Mouse (Mus musculus) testis, postnatal 14 days (tissue): ENCODE measurements around the gene Lsmem1.

Experiments
- DNase-seq: peaks from one replicate; pipeline ENCODE4 v3.0.0; 2021; ENCODE audit warnings: low spot score

The Lsmem1 gene

DNA sequence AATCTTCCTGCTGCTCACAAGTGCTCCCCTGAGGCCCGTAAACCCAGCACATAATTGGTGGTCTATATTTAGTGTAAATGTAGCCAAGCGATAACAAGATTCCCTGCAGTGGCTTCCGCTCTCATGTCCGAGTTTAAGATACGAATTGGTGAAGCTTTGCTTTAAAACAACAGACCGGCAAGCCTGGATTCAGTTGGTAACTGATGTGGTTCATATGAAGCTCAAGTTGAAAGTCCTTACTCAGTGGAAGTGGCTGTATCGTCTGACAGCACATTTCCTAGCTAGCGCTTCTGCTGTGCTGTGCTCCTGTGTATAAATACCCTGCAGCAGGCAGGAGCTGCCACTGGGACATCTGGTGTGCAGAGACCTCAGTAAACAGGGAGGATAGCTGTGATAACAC is at the start of gene Lsmem1:
Gene Lsmem1 (minus strand): TSS at position 189 of the 400 bp plus-strand sequence.
- DNase-seq = no peak

DNA sequence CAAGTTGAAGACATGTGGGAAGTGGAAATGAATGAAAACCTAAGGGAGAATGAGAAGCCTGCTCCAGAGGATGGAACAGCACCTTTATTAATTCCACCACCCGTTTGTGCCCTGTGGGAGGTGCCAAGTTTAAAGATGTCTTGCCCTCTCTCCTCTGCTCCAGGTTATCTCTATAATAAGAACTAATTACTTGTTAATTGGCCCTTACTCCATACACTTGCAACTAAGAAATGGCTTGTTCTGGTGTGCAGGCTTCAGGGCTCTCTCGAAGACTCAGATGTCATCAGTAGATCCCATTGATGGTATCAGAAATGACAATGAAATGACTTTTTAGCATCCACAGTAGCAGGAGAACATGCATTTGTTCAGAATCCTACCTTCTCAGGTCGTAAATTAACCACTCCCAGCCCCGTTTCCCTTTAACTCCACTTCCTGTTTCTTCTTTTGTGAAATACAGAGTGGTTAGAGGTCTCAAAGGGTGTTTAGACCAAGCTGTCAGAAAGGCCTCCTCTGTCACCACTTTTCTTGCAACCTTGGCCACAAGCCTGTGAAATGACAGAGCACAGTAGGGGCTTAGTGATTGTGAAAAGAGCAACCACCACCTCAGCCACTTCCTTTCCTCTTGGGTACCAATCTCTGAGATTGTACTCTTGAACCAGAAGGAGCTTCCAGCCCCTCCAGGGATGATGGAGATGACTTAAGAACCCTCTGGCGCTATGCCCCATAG is 49.3 kb upstream of the Lsmem1 start, which contains the start of gene Ifrd1:
Gene Ifrd1 (minus strand): TSS at position 51 of the 727 bp plus-strand sequence.
- no peak for DNase-seq

- no peak for DNase-seq
Observed at GRCm38 (mm10) chr12:40247976-40248375, 48.7 kb upstream of the Lsmem1 start.

GRCm38 (mm10) chr12:40247384-40247783 is 48.1 kb upstream of the Lsmem1 start:
- no peak for DNase-seq

GRCm38 (mm10) chr12:40245434-40245970 is 46.2 kb upstream of the Lsmem1 start:
- DNase-seq = no peak

DNA sequence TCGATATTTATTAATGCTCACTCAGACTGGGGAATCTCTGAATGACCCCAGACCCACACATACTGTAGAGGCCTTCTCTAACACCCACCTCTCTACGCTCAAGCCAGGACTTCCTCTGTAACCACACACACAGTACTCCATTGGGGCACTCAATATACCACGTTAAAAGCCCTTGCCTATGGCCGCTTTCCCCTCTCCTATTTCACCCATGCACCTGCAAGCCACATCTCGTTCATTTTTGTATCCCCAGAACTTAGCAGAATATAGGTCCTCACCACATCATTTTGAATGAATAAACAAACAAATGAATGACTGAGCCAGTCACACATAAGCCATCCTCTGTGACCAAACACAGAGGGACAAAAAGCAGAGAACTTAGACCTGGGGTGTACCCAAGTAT is 45.6 kb upstream of the Lsmem1 start:
- no peak for DNase-seq

- DNase-seq = peak; percentile 53
Observed at GRCm38 (mm10) chr12:40243821-40244221, 44.5 kb upstream of the Lsmem1 start.

- DNase-seq = no peak
Observed at GRCm38 (mm10) chr12:40243241-40243640, 44.0 kb upstream of the Lsmem1 start.

- no peak for DNase-seq
Observed at GRCm38 (mm10) chr12:40239161-40239560, 39.9 kb upstream of the Lsmem1 start.

DNA sequence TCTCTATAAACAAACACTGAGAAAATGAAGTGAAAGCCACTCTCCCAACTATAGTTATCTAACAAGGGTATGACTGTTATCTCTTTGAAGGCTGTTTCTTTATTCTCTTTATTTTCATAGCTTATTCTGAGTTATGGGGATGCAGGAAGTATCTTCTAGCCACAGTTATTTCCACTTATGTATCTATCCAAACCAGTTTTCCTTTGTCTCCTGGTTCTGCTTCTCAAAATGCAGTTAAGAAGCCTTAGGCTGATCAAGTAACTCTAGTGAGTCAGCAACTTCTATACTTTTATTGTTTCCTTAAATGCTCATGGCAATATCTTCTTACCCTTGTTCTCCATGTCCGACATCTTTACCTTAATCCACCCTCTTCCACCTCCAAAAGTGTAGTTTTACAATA is 32.9 kb upstream of the Lsmem1 start:
- DNase-seq = no peak

DNA sequence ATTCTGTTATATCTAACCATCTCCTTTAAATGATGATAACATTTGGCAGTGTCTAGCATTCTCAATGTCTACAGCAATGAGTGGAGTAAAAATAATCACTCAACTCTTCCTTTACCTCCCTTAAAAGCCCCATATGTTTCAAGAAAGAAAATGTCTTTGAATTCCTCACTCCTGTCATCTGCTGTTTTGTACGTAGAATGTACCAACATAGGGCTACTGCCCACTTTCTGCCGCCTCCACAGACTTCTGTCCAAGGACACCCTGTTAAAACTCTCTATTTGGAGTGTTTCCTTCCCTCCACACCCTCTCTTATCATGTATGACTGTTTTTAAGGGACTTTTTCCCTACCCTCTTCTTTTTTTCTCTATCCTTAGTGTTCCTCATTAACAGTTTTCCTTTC is 32.3 kb upstream of the Lsmem1 start:
- DNase-seq = no peak

- DNase-seq = no peak
Observed at GRCm38 (mm10) chr12:40224171-40224880, 25.0 kb upstream of the Lsmem1 start.

DNA sequence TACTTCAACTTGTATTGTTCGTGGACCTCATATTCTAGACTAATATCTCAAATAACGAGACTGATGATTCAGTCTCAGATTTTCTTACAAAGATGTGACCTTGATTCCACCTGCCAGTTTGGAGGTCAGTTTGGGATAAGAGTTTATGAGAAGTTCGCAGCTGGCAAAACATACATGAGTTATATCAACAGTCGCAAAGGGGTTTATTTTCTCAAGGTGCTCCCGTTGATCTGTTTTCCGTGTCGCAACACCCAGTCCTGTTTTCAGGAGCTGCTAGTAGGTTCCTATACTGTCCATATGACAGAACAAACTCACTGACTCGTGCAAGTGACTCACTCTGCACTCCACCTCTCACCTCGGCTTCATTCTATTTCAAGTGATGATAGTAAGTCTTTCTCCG is 24.4 kb upstream of the Lsmem1 start:
- DNase-seq = no peak

DNA sequence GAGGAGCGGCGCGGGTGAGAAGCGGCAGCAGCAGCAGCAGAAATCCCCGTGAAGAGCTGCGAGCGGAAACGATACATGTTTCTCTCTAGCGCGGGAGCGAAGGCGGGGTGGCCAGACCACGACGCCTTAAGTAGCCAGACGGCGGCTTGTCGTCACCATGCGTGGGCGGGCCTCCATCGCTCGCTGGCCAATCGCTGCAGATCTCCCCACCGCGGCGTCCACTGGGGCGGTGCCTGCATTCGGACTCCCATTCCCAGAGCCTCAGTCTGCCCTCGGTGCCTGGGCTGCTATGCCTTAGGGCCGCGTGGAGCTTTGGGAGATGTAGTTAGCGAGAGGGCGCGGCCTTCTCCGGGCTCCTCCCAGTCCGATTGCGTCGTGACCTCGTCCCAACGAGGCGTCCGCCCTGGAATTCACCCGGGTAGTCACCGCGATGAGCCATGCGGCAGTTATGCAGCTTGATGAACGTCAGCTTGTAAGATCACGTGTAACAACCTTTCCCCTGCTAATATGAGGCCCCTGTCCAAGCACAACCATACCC is 23.9 kb upstream of the Lsmem1 start:
- peak; percentile 98 for DNase-seq

GRCm38 (mm10) chr12:40222251-40223081 is 23.2 kb upstream of the Lsmem1 start:
- peak; percentile 96 for DNase-seq

GRCm38 (mm10) chr12:40221611-40222010 is 22.3 kb upstream of the Lsmem1 start:
- no peak for DNase-seq

GRCm38 (mm10) chr12:40220896-40221295 is 21.6 kb upstream of the Lsmem1 start:
- no peak for DNase-seq

- DNase-seq = no peak
Observed at GRCm38 (mm10) chr12:40220001-40220570, 20.8 kb upstream of the Lsmem1 start.

DNA sequence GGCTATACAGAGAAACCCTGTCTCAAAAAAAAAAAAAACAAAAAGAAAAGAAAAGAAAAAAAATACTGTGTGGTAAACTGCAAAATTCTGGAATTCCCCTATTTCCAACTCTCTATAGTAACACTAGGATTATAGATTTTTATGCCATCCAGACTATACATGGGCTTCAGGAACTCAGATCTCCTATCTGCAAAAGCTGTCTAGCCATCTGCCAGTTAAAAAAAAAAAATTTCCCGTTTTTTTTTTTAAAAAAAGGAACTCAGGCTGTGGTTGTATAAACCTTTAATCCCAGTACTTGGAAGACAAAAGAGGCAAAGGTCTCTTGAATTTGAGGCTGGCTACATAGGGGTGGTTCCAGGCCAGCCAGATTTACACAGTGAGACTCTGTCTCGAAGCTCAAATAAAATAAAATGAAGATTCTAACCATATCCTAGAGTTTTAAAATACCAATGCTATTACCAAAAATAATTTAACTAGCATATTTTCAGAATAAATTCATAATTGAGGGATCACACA is 19.2 kb upstream of the Lsmem1 start:
- DNase-seq = no peak

DNA sequence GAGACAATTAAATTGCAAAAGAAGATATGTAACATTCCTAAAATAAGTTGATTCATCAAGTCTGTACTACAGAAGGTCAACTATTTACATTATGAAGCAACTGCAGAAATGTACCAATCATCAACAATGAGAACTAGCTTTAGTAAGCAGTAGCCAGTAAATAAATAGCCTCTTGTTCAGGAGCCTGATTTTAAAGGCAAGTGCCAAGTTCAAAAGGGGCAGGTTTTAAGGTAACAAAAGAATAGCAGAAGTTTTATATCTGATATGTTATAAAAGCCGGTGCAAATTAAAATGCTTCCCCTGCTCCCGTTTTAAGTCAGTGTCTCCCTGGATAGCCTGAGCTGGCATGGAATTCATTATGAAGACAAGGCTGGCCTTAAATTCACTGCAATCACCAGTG is 18.5 kb upstream of the Lsmem1 start:
- DNase-seq = no peak
